10 mouse cellular contexts compared by ENCODE assay signal in the genomic region with DNA sequence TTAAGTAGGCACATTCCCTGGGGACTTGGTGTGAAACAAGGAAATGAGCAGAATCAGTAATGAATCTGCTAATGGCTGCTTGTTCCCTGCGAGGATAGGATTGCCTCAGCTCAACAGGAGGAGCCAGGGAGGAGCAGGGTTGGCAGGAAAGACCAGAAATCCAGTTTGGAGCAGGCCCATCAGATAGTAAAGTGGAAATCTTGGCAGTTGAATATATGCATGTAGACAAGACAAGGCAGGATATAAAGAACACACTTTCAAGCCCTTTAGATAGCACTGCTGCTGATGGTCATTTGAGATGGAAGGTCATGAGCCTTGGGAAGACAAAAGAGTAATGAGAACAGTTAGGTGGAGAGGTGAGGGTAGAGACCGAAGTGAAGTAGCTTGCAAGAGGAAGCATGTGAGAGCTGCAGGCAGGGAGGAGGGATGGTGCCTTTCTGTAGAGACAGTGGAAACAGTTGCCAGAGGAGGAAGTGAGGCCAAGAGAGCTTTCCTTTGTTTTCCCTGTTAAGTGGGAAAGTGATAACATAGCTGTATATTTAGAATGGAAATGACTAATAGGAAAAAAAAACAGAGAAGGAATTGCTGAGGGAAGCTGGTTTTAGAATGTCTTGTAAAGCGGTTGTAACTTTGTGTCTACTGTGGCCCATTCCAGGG. TPM values are rescaled to one million over a fixed set of nuclear protein-coding genes. Genes with fewer than 3 reads are reported as not detected.
DNase-seq lines count a peak whose midpoint lies in the region; ATAC-seq and TF ChIP-seq lines count a peak whose summit lies in the region.
"Had no signal": no experiment of that assay in that cellular context is flagged by ENCODE, and none has a peak within 500 bp of the region (broad histone marks: within the 10 kb centered on the region; RNA-seq: fewer than 3 reads in every experiment).

No protein-coding gene starts in this region.

- H3K27ac ChIP-seq in embryonic facial prominence, embryonic 13.5 days, result peak overlapping the region; percentile 33; the same call in 1 of the 2 replicates
- no peak overlapping the region for H3K27ac ChIP-seq in cerebellum, adult 2 months (ENCODE audit: insufficient read depth, low read length)
- H3K27ac ChIP-seq: liver, embryonic 15.5 days had no signal

- H3K9me3 ChIP-seq in embryonic facial prominence, embryonic 13.5 days, result no peaks in the 10 kb centered on the region
- H3K9me3 ChIP-seq: liver, embryonic 15.5 days had no signal

- no peaks in the 10 kb centered on the region for H3K27me3 ChIP-seq in embryonic facial prominence, embryonic 13.5 days
- H3K27me3 ChIP-seq in cerebellum, adult 2 months (ENCODE audit: control insufficient read depth, insufficient read depth, low read length), result no peaks in the 10 kb centered on the region
- H3K27me3 ChIP-seq: liver, embryonic 15.5 days had no signal

- TF ChIP-seq POLR2A in cerebellum, adult 2 months (IDR thresholded peaks at IDR 0.05; ENCODE audit: borderline replicate concordance, insufficient read depth, low read length), result no peak

- no peak for TF ChIP-seq CTCF in cerebellum, adult 2 months (IDR thresholded peaks at IDR 0.05; ENCODE audit: borderline replicate concordance, insufficient read depth, low read depth, low read length)

- 66% methylated on average over 3 of the region's 3 CpGs for whole genome bisulfite sequencing in embryonic facial prominence, embryonic 13.5 days
- 56% methylated on average over 3 of the region's 3 CpGs for WGBS in cerebellum, adult 2 months

- H3K4me3 ChIP-seq in embryonic facial prominence, embryonic 13.5 days, result no peak overlapping the region
- no peak overlapping the region for H3K4me3 ChIP-seq in cerebellum, adult 2 months (replicated peaks; ENCODE audit: insufficient read depth, low read depth, low read length)
- H3K4me3 ChIP-seq: liver, embryonic 15.5 days had no signal

- no peaks in the 10 kb centered on the region; the same call in 1 of the 2 replicates for H3K4me1 ChIP-seq in embryonic facial prominence, embryonic 13.5 days
- H3K4me1 ChIP-seq in cerebellum, adult 2 months (ENCODE audit: control insufficient read depth, insufficient read depth, low read length), result no peaks in the 10 kb centered on the region
- H3K4me1 ChIP-seq: liver, embryonic 15.5 days had no signal

- no peak for ATAC-seq in embryonic facial prominence, embryonic 13.5 days (ENCODE audit: insufficient number of reproducible peaks, insufficient read depth, low FRiP score, low TSS enrichment, low read depth)
- no peak for ATAC-seq in cerebellum, adult (ENCODE audit: insufficient number of reproducible peaks, low FRiP score, low TSS enrichment)

- H3K4me2 ChIP-seq in embryonic facial prominence, embryonic 13.5 days, result no peak overlapping the region
- H3K4me2 ChIP-seq: liver, embryonic 15.5 days had no signal

- H3K36me3 ChIP-seq in embryonic facial prominence, embryonic 13.5 days, result no peaks in the 10 kb centered on the region
- H3K36me3 ChIP-seq: liver, embryonic 15.5 days had no signal

- H3K9ac ChIP-seq in embryonic facial prominence, embryonic 13.5 days, result no peak overlapping the region
- H3K9ac ChIP-seq: liver, embryonic 15.5 days had no signal

- peak; percentile 16 for DNase-seq in kidney, adult 9 months
- DNase-seq in kidney, postnatal 25 days, result no peak
- DNase-seq in heart, postnatal 25 days (ENCODE audit: low spot score), result peak; percentile 26
- peak; percentile 51 for DNase-seq in lung, postnatal 36 days
- no peak for DNase-seq in cerebellum, adult 2 months
- DNase-seq in embryo, embryonic 10.5 days (ENCODE audit: low spot score), result no peak
- DNase-seq: adrenal gland, postnatal 25 days had no signal

- intact Hi-C loops in heart, postnatal 25 days (cut with DNase I), result no loop called here

RNA-seq across cellular contexts. Expression of a gene that starts 29.6 kb away (rescaled TPM):
- 10.5 and 10.6 TPM in 2 replicates for polyA plus RNA-seq in embryonic facial prominence, embryonic 13.5 days (2015; fragmentation: Nextera tagmentation; extraction: Ambion mirVana)
- total RNA-seq in heart, postnatal 25 days (2021), result 1 to 10 TPM; 4.4 to 4.8 TPM
- 164 and 201 TPM in 2 replicates for polyA plus RNA-seq in cerebellum, adult 2 months (2012; rRNA removed)

RNA-seq across cellular contexts. Expression of a gene that starts 55.3 kb away (rescaled TPM):
- 0.73 TPM in 1 of 2 replicates, not detected in the other for polyA plus RNA-seq in embryonic facial prominence, embryonic 13.5 days (2015; fragmentation: Nextera tagmentation; extraction: Ambion mirVana)
- total RNA-seq in heart, postnatal 25 days (2021), result not detected
- polyA plus RNA-seq in cerebellum, adult 2 months (2012; rRNA removed), result 0.67 and 0.81 TPM in 2 replicates

Comparison
In these comparisons a context has a peak if more than half of its experiments do, and no peak if none do; other contexts are left out.
1. DNase-seq: peak in kidney, adult 9 months (single experiment), heart, postnatal 25 days (single experiment) and lung, postnatal 36 days (single experiment); none in kidney, postnatal 25 days (0 of 2), cerebellum, adult 2 months (0 of 2) and embryo, embryonic 10.5 days (single experiment).
2. RNA of a gene that starts 29.6 kb away (polyA plus RNA-seq): 164 to 201 TPM in cerebellum, adult 2 months; 10.5 to 10.6 TPM in embryonic facial prominence, embryonic 13.5 days; every median in the first group is over 10 times any median in the second.